Mouse (Mus musculus) heart, adult 18-20 months (tissue): ENCODE results near the gene Pon2. TPM values are rescaled to one million over a fixed set of nuclear protein-coding genes. Genes with fewer than 3 reads are reported as not detected.

Experiments used
- DNase-seq, 2 experiments: peaks; one replicate each; pipeline ENCODE4 v3.0.0; 2021 to 2022; ENCODE audit warnings: mixed read lengths in 1 of 2
- total RNA-seq, 2 experiments: library from RNA; stranded (reverse); gene quantifications; 2 replicates each; pipeline ENCODE4 v1.2.3; 2021

The Pon2 gene
- total RNA-seq, 2 experiments from 2014 or later = 16.7 to 17.6 TPM

DNA sequence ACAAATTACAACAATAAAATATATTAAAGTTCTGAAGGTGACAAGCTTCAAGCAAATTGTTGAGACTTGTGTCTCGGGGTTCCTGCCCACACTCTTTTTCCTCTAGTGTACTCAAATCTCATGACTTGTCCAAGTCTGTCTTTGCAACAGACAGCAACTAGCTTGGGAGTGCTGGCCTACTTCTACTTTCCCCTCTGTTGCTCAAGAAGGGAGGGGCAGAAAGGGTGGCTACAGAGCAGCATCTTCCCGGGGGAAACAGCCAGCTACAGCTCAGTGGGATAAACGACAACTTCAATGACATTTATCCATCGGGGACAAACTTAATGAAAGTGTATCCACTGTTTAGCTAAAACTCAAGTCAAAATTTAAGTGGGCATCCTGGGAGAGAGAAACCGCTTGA, 5.4 kb downstream of the Pon2 start:
- DNase-seq = peak; percentile 35 to 37

DNA sequence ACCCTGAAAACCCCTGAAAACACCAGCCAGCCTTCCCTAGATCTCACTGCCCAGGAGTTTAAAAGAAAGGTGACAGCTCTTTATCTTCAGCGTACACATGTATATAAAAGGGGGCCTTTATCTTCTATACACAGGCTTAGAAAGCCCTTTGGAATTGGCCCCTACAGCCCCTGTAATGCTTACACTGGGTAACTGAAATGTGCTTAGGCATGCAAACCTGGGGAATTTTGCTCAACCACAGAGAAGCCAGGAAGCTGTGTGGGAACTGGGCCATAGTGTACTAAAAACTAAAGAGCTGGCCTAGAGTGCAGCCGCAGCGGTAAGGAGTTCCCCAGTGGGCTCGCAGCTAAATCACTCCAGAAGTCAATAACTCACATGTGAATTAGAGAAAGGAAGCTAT, 6.8 kb downstream of the Pon2 start:
- DNase-seq = peak; percentile 30 to 48

DNA sequence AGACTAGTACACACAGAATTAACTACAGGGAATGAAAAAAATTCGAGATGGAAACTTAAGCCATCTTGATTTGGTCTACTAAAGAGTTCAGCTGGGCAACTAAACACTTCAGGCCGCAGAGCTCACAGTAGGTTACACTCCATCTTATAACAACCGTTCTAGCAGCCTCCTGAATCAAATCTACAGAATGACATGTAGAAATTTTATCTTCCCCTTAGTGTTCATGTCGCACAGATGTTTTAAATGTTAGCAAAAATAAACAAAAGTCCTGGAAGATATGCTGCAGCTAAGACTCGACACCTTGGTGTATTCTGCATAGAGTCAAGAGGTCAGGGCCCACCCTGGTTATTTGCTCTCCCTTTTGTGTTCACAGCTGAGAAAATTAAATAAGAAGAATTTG, 10.3 kb downstream of the Pon2 start:
- DNase-seq = no peak

GRCm38 (mm10) chr6:5287392-5287791, 10.9 kb downstream of the Pon2 start:
- no peak for DNase-seq

DNA sequence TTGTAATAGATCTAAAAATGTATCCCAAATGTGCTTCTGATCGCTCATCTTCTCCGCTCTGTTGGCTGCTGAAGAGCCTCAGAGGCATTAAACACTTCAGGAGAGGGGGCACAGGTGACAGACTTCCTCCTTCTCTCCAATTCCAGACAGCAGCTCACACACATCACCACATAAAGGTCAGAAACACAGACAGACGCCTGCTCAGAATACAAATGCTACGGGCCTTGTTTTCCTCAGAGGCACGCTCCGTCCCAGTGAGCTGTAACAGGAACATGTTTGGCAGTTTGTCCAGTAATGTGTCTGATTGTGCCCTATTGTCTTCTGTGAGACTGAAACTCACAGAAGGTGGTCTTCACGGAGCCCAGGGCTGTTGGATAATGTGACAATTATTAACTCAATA, 15.8 kb downstream of the Pon2 start:
- DNase-seq = no peak

GRCm38 (mm10) chr6:5280576-5281305, 17.5 kb downstream of the Pon2 start:
- DNase-seq = no peak

GRCm38 (mm10) chr6:5277972-5278371, 20.3 kb downstream of the Pon2 start:
- no peak for DNase-seq

- DNase-seq = no peak
Measured at GRCm38 (mm10) chr6:5269641-5270040, 28.6 kb downstream of the Pon2 start.

DNA sequence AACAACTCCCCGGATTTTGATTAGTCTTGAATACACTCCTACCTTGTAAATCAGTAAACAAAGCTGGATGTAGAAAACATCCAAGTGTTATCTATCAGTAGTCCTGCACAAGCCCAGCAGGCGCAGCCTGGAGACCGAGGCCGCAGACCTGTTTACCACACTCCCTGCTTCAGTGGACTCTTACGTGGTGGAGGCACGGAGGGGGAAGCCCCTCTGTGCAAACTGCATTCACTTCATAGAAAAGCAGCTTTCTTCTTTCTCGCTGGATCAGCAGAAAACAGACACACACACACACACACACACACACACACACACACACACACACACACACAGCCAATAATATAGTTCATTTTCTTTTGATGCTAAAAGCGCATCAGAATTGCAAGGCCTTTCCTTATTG, 33.5 kb downstream of the Pon2 start:
- no peak for DNase-seq

- DNase-seq = no peak
Measured at GRCm38 (mm10) chr6:5263250-5263999, 34.8 kb downstream of the Pon2 start.

- DNase-seq = no peak
Measured at GRCm38 (mm10) chr6:5262322-5263249, 35.7 kb downstream of the Pon2 start.

DNA sequence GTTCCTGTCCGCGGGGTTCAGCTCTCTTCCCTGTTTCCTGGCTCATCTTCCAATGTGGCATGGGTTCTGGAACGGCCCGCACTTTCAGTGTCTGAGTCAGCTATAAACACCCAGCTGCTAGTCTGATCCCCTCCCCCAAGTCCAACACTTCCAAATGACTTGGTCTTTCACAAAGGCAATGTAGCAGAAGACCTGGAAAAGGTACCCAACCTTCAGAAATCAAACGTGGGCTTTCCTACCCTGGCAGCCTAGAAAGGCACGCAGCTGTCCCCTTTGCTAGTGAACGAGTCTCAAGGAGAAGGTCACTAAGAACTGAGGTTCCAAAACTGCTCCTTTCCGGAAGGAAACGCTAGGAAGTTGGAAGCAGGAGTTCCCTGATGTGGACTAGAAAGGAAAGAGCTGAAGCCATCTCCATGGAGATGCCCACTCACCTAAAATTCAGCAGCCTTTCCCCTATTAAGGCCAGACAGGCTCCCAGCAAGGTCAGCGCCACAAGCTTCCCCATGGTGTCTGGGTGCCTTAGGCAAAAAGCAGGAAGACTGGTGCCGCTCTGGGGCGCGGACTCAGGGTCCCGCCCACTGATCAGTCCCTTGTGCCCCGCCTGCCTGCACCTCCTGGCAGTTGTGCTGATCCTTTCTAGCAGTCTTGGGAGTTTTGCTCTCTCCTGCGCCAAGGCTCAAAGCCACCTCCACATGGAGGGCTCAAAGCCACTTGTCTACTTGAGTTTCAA, 42.4 kb downstream of the Pon2 start, which contains the start of gene Pon3:
Pon3 (minus strand) TSS at position 565 of the 730 bp plus-strand sequence.
- DNase-seq = peak; percentile 75 to 84

DNA sequence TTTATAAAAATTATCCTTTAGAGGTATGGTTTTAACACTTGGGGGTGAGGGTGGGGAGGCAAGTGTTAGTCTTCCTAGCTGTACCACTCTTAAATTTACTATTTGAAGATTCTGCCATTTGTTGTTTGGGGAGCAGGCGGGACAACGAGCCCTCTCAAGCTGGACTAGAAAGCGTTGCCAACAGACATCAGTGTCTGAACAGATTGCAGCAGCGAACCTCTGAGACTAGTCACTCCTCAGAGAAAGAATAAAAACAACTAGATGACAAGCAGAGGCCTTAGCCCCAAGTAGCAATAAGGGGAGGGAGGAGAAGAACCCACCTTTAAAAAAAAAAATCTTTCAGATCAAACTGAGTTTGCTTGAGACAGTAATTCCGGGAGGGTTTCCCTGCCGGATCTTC, 43.0 kb downstream of the Pon2 start:
- peak; percentile 22 to 39 for DNase-seq

GRCm38 (mm10) chr6:5254869-5255268, 43.4 kb downstream of the Pon2 start:
- DNase-seq = no peak

DNA sequence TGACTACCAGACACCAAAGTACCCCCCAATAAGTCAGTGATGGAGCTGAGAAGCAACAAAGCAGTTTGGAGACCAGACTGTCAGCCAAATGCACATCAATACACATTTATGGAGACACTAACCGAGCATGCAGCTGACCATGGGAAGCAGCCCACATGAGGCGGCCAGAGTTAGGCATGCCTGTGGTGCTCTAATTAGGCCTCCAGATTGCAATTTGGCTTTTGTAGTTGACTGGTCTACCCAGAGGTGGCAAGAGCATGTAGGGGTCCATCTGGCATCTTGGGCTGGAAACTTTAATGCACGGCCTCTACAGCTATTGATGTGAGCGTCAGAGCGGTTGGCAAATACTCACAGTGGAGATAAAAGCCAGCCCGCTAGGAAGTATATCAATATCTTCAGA, 52.3 kb downstream of the Pon2 start:
- no peak for DNase-seq

DNA sequence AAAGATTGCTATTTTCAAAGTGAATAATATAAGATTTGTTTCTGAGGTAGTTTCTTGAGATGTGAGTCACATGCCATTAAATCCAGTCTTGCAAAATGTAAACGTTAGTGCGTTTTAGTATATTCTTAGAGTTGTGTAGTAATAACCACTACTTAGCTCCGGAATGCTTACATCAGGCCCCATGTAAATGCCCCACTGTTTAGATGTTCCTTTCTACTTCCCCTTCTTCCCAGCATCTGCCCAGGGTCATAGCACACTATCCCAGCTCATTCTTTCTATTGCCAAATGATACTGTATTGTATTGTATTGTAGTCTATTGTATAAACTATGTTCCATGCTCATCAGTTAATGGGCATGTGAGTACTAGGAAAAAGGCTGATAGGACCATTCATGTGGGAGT, 59.5 kb downstream of the Pon2 start:
- no peak for DNase-seq

GRCm38 (mm10) chr6:5237510-5237909, 60.7 kb downstream of the Pon2 start:
- no peak for DNase-seq

DNA sequence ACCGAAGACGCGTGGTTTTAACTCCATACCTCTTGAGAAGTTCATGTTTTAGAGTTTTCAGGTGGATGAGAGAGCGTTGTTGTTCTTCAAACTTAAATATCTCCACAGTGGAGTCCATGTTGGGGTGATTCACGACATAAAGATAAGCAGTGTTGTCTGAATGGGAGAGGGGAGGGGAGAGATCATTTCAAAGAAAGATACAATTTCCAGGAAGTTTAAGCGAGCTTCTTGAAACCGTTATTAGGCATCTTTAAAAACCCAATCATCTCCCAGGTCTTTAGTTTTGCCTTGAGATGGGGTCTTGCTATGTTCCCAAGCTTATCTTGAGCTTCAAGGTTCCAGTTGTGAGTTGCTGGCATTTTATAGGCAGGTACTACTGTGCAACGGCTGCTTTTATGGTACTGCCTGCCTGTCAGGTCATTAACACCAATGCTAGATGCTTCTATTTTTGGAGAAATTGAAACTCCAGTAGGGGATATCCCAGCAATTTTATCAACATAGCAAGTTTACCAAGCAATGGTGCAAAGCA, 61.3 kb downstream of the Pon2 start:
- no peak for DNase-seq

DNA sequence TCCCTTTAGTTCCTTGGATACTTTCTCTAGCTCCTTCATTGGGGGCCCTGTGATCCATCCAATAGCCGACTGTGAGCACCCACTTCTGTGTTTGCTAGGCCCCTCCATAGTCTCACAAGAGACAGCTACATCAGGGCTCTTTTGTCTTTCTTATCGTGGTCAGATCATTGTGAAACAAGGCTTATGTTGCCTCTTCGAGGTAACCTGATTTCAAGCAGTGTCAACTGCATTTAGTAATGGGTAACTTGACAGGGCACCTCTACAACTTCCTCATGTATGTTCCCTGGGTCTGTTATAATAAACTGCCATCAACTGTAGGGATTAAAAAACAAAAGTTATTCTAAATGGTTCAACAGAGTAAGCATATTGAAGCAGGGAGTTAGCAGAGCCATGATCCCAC, 63.7 kb downstream of the Pon2 start:
- DNase-seq = no peak

GRCm38 (mm10) chr6:5233812-5234211, 64.4 kb downstream of the Pon2 start:
- DNase-seq = no peak

DNA sequence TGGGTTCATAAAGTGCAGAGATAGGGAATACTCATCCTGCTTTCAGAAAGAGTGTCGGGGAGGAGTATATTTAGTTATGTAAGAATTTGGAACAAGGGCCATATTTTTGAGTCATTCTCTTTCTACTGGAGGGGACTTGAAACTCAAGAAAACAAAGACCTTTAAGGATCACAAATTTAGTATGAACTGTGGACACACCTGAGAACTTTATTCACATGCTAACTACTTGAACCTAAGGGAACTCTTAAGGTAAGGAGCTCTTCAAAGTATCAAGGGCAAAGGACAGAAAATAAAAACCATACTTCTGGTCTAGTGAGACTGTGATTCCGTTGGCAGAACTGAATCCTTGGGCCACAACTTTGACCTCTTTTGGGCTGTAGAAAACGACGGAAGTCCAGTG, 66.2 kb downstream of the Pon2 start:
- no peak for DNase-seq

DNA sequence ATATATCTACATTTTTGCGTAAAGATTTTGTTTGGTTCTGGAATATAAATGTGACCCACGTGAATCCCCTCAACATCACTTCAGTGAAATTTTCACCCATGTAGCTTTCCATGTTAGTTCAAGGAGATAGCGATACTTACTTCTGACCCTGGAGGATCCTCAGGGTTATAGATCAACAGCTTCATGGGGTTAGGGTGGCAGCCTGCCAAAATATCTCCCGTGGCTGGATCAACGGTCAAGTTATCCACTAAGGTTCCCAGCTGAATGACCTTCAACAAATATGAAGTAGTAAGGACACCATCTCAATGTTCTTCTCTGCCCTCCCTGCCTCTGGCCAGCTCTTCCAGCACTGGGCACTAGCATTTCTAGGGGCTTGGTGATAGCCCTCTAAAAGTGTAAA, 68.0 kb downstream of the Pon2 start:
- no peak for DNase-seq
